Mouse (Mus musculus): ENCODE results near the gene Olfr1128.

DNA sequence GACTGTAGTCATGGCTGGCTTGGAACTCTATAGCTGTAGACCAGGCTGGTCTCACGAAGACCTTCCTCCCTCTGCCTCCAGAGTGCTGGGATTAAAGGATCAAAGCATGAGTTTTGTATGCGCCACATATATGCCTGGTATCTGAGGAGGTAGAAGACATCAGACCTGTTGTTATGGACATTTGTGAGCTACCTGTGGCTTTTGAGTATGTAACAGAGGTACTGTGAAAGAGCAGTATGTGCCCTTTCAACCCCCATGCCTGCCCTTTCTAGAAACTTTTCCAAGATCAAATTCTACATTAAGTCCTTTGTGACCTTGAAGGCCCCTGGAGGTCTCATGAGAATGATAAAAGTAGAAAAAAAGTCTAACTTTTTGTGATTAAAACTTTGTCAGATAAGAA is 30.3 kb downstream of the Olfr1128 start:
- no peak for TF ChIP-seq GATA1 (IDR thresholded peaks at IDR 0.05; ENCODE audit: low read length)
- no peak for TF ChIP-seq TAL1 (IDR thresholded peaks at IDR 0.05; ENCODE audit: low read length)

Measured in erythroblast, embryonic 14.5 days (primary cell).